Mouse (Mus musculus): ENCODE results near the gene Pdcd10. TPM values are rescaled to one million over a fixed set of nuclear protein-coding genes. Genes with fewer than 3 reads are reported as not detected.

Gene Pdcd10
- 10 to 100 TPM; 56.8 to 60.3 TPM for total RNA-seq (2023)

GRCm38 (mm10) chr3:75556695-75557291 is at the start of gene Pdcd10:
Gene Pdcd10, minus strand, starts transcription at chr3:75556856.

GRCm38 (mm10) chr3:75557292-75557691 is 636 bp upstream of the Pdcd10 start, which contains the start of gene Serpini1:
Gene Serpini1, plus strand, starts transcription at chr3:75557547.

GRCm38 (mm10) chr3:75482056-75482455 is 74.6 kb downstream of the Pdcd10 start, which contains the start of gene Wdr49:
Gene Wdr49, minus strand, starts transcription at chr3:75482156.

Other genes starting within 250 kb of the Pdcd10 start
- gene Wdr49, start 74.7 kb downstream of the Pdcd10 start, total RNA-seq (2023) = under 1 TPM in 1 of 2 experiments, not detected in 1; 0.42 TPM
- gene Serpini1, start 691 bp upstream of the Pdcd10 start, total RNA-seq (2023) = 1 to 10 TPM in 1 of 2 experiments, under 1 TPM in 1; 0.94 to 1.1 TPM
- not detected for gene Gm29133, start 191.3 kb upstream of the Pdcd10 start, total RNA-seq (2023)

All from neutrophil, adult 83 days (primary cell).